Mouse (Mus musculus) myocyte (in vitro differentiated cells): ENCODE data around the gene Pde6c. TPM values are rescaled to one million over a fixed set of nuclear protein-coding genes. Genes with fewer than 3 reads are reported as not detected.

Experiments used
- H3K27me3 ChIP-seq: one replicate; pipeline ENCODE4 v1.6.1; 2011; ENCODE audit not compliant: control insufficient read depth, insufficient read depth, insufficient read length
- H3K36me3 ChIP-seq: one replicate; pipeline ENCODE4 v1.6.1; 2011; ENCODE audit not compliant: control insufficient read depth, insufficient read depth
- H3K4me2 ChIP-seq: one replicate; pipeline ENCODE4 v1.6.1; 2011; ENCODE audit warnings: low read depth, control low read depth
- H3K4me3 ChIP-seq: one replicate; pipeline ENCODE4 v1.5.1; 2011; ENCODE audit warnings: mild to moderate bottlenecking, control low read depth, moderate library complexity
- H3K79me2 ChIP-seq: one replicate; pipeline ENCODE4 v1.6.1; 2011; ENCODE audit not compliant: control insufficient read depth, insufficient read depth
- H3ac ChIP-seq: one replicate; pipeline ENCODE4 v1.6.1; 2011; ENCODE audit not compliant: control insufficient read depth, insufficient read length
- CEBPB ChIP-seq: IDR thresholded peaks from 2 replicates; pipeline ENCODE4 v1.6.1; 2011; ENCODE audit warnings: mild to moderate bottlenecking, moderate library complexity; ENCODE audit not compliant: poor library complexity, insufficient read depth, severe bottlenecking
- E2F4 ChIP-seq: IDR thresholded peaks from one replicate; pipeline ENCODE4 v1.6.1; 2011; ENCODE audit warnings: mild to moderate bottlenecking, control low read depth, moderate library complexity; ENCODE audit not compliant: insufficient read depth
- MAX ChIP-seq: IDR thresholded peaks from one replicate; pipeline ENCODE4 v1.6.1; 2011; ENCODE audit warnings: low read depth, mild to moderate bottlenecking, control low read depth
- MYOD1 ChIP-seq, 3 experiments: IDR thresholded peaks; one replicate each; pipeline ENCODE4 v1.6.1; 2011; ENCODE audit warnings: control low read depth in 2 of 3, low read depth in 2 of 3, mild to moderate bottlenecking in 2 of 3, moderate library complexity in 1 of 3; ENCODE audit not compliant: insufficient read length in 2 of 3, control insufficient read depth in 1 of 3
- MYOG ChIP-seq, 3 experiments: IDR thresholded peaks; one replicate each; pipeline ENCODE4 v1.6.1; 2011; ENCODE audit warnings: control low read depth in 2 of 3, low read depth in 2 of 3, mild to moderate bottlenecking in 2 of 3; ENCODE audit not compliant: insufficient read length in 2 of 3, control insufficient read depth in 1 of 3, insufficient read depth in 1 of 3
- POLR2A ChIP-seq: IDR thresholded peaks from one replicate; pipeline ENCODE4 v1.6.1; 2011; ENCODE audit warnings: low read depth, mild to moderate bottlenecking, control low read depth, moderate library complexity; ENCODE audit not compliant: insufficient read length
- POLR2AphosphoS2 ChIP-seq: IDR thresholded peaks from one replicate; pipeline ENCODE4 v1.6.1; 2011; ENCODE audit warnings: low read depth, control low read depth; ENCODE audit not compliant: insufficient read length
- REST ChIP-seq: IDR thresholded peaks from one replicate; pipeline ENCODE4 v1.6.1; 2011; ENCODE audit warnings: mild to moderate bottlenecking, control low read depth, moderate library complexity; ENCODE audit not compliant: insufficient read depth, insufficient read length
- SRF ChIP-seq: IDR thresholded peaks from one replicate; pipeline ENCODE4 v1.6.1; 2011; ENCODE audit warnings: low read depth; ENCODE audit not compliant: control insufficient read depth, insufficient read length
- TCF12 ChIP-seq: IDR thresholded peaks from one replicate; pipeline ENCODE4 v1.6.1; 2011; ENCODE audit warnings: mild to moderate bottlenecking, control low read depth; ENCODE audit not compliant: poor library complexity, insufficient read depth, severe bottlenecking
- TCF3 ChIP-seq: IDR thresholded peaks from one replicate; pipeline ENCODE4 v1.6.1; 2011; ENCODE audit warnings: low read depth, control low read depth; ENCODE audit not compliant: insufficient read length
- USF1 ChIP-seq: IDR thresholded peaks from one replicate; pipeline ENCODE4 v1.6.1; 2011; ENCODE audit warnings: low read depth, mild to moderate bottlenecking, control low read depth, moderate library complexity
- polyA plus RNA-seq: library from polyadenylated mRNA; unstranded; fragments of >200 nt; fragmentation: generic; extraction: Trizol; gene quantifications from one replicate; pipeline ENCODE4 v1.2.1, GENCODE M21; 2012; ENCODE audit warnings: missing spikeins

Pde6c gene
- polyA plus RNA-seq, 1 experiment, result not detected

DNA sequence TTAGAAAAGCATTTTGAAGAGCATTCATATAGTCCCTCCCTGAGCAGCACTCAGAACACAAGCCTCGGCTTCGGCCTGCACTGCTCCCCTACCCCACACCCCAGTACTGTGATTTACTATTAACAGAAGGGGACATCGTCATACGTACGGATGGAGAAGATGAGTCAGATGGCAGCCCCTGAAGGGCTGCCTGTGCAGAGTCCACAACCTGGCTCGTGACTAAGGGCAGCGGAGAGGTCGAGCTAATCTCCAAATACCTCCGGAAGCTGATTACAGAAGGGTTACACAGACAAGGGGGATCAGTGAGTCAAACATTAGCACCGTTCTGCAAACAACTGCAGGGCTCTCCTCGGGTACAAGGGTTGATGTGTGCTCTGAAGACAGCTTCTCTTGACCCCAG is 1.4 kb downstream of the Pde6c start:
- no peak overlapping the region for H3ac ChIP-seq
- H3K4me2 ChIP-seq, result peak overlapping the region; percentile 5
- H3K4me3 ChIP-seq, result no peak overlapping the region
- TF ChIP-seq TCF12, result no peak
- no peak for TF ChIP-seq SRF
- no peaks in the 10 kb centered on the region for H3K79me2 ChIP-seq
- H3K36me3 ChIP-seq, result no peaks in the 10 kb centered on the region
- no peaks in the 10 kb centered on the region for H3K27me3 ChIP-seq

DNA sequence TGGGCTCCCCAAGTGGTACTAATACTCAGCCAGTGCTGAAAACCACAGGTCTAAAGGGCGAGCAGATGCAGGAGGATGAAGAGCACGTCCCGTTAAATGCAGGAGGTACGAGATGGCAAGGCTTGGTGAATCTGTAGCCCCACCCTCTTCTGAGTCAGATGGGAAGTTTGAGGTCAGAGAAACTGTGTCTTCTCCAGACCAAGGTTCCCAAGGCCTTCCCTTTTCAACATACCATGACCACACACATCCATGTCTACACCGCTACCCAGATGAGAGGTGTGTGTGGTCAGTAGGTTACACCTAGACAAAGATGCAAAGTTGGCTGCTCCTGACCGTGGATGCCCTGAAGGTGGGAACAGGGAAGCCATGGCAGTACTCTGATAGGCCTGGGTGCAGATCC is 2.2 kb downstream of the Pde6c start:
- no peaks in the 10 kb centered on the region for H3K36me3 ChIP-seq
- no peak overlapping the region for H3ac ChIP-seq
- no peak overlapping the region for H3K4me2 ChIP-seq
- no peaks in the 10 kb centered on the region for H3K27me3 ChIP-seq
- H3K4me3 ChIP-seq, result no peak overlapping the region
- H3K79me2 ChIP-seq, result no peaks in the 10 kb centered on the region
- TF ChIP-seq MYOD1 (IDR thresholded peaks at IDR 0.05; ENCODE audit: control insufficient read depth in 1 of 3, insufficient read length in 2 of 3, low read depth in 2 of 3), result no peak
- no peak for TF ChIP-seq TCF12
- TF ChIP-seq CEBPB, result no peak
- TF ChIP-seq POLR2A, result no peak
- no peak for TF ChIP-seq TCF3

DNA sequence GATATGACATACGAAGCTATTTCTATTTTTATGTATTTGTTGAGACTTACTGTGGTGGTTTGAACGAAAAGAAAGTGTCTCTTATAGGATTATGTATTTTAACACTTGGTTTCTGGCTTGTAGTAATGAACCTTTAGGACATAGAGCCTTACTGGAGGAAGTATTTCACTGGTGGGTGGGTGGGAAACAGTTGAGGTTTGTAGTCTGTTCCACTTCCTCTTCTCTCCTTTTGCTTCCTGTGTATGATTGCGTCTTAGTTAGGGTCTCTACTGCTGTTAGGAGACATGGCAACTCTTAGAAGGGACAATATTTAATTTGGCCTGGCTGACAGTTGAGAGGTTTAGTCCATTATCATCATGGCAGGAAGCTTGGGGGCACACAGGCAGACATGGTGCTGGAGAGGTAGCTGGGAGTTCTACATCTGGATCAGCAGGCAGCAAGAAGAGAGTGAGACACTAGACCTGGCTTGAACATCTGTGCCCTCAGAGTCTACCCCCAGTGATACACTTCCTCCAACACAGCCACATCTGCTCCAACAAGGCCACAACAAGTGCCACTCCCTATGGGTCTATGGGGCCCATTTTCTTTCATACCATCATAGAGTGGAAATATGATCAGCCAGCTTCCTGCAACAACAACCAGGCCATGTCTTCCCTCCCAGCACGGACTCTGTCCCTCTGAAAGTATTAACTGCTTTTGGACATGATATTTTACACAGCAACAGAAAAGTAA is 11.1 kb downstream of the Pde6c start:
- no peak overlapping the region for H3K4me2 ChIP-seq
- TF ChIP-seq REST (no peak), MAX (no peak), POLR2A (no peak), USF1 (no peak), MYOG (IDR thresholded peaks at IDR 0.05; ENCODE audit: control insufficient read depth in 1 of 3, insufficient read depth in 1 of 3, insufficient read length in 2 of 3, low read depth in 2 of 3) (no peak), E2F4 (no peak), CEBPB (no peak), POLR2AphosphoS2 (no peak), SRF (no peak), MYOD1 (IDR thresholded peaks at IDR 0.05; ENCODE audit: control insufficient read depth in 1 of 3, insufficient read length in 2 of 3, low read depth in 2 of 3) (no peak), TCF3 (no peak), TCF12 (no peak)
- H3K79me2 ChIP-seq, result no peaks in the 10 kb centered on the region
- H3K27me3 ChIP-seq, result no peaks in the 10 kb centered on the region
- H3K4me3 ChIP-seq, result no peak overlapping the region
- H3ac ChIP-seq, result no peak overlapping the region
- H3K36me3 ChIP-seq, result no peaks in the 10 kb centered on the region

DNA sequence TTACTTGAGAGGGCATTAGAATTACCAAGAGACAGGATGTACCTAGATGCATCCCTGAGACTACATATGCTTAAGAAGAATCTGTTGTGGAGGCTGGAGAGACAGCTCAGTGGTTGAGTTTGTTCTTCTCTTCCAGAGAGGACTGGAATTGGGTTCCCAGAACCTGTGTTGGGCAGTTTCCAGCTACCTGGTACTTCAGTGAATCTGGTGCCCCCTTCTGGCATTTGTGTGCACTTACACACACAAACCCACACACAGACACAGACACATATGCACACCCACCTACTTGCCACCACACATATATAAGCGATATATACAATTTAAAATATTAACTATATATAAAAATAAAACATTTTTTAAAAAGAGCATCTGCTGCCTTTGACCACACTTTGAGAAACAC is 23.7 kb downstream of the Pde6c start:
- no peaks in the 10 kb centered on the region for H3K36me3 ChIP-seq
- H3K4me2 ChIP-seq, result no peak overlapping the region
- no peak overlapping the region for H3ac ChIP-seq
- TF ChIP-seq POLR2A (no peak), SRF (no peak), USF1 (no peak), TCF3 (no peak), TCF12 (no peak), POLR2AphosphoS2 (no peak), CEBPB (no peak), MYOD1 (IDR thresholded peaks at IDR 0.05; ENCODE audit: control insufficient read depth in 1 of 3, insufficient read length in 2 of 3, low read depth in 2 of 3) (no peak), E2F4 (no peak), MAX (no peak), REST (no peak), MYOG (IDR thresholded peaks at IDR 0.05; ENCODE audit: control insufficient read depth in 1 of 3, insufficient read depth in 1 of 3, insufficient read length in 2 of 3, low read depth in 2 of 3) (no peak)
- no peaks in the 10 kb centered on the region for H3K79me2 ChIP-seq
- no peaks in the 10 kb centered on the region for H3K27me3 ChIP-seq
- H3K4me3 ChIP-seq, result no peak overlapping the region

DNA sequence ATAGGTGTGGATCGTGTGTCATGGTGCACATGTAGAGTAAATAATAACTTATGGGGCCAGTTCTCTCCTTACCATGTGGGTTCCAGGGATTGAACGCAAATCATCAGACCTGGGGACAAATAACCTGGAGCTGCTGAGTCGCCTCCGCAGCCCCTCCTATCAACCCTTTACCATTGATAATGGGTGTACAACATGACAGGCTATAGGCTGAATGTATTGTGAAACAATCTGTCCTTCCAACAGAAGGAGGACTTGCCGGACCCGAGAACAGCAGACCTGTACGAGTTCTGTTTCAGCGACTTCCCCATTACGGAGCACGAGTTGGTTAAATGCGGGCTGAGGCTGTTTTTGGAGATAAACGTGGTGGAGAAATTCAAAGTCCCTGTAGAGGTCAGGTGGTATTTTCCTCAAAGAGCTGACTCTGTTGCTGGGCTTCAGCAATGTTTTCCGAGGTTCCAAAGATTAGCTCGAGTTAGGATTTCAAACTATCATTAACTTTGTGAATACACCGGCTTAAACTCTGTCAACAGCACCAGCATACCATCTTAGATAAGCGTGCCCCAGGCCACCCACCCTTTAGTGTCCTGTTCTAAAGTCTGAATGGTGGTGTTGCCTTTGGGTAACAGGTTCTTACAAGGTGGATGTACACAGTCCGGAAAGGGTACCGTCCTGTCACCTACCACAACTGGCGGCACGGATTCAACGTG is 29.2 kb downstream of the Pde6c start:
- Histone ChIP-seq H3ac (no peak overlapping the region), H3K79me2 (no peaks in the 10 kb centered on the region), H3K36me3 (no peaks in the 10 kb centered on the region), H3K27me3 (peaks cover 4% of the 10 kb centered on the region), H3K4me2 (no peak overlapping the region), H3K4me3 (no peak overlapping the region)
- TF ChIP-seq MAX (no peak), MYOD1 (IDR thresholded peaks at IDR 0.05; ENCODE audit: control insufficient read depth in 1 of 3, insufficient read length in 2 of 3, low read depth in 2 of 3) (no peak)
